Mouse (Mus musculus): ENCODE data around the gene Cacng4. TPM values are rescaled to one million over a fixed set of nuclear protein-coding genes. Genes with fewer than 3 reads are reported as not detected.

The Cacng4 gene
- polyA plus RNA-seq, 1 experiment from 2014 or later, result 25.6 TPM

DNA sequence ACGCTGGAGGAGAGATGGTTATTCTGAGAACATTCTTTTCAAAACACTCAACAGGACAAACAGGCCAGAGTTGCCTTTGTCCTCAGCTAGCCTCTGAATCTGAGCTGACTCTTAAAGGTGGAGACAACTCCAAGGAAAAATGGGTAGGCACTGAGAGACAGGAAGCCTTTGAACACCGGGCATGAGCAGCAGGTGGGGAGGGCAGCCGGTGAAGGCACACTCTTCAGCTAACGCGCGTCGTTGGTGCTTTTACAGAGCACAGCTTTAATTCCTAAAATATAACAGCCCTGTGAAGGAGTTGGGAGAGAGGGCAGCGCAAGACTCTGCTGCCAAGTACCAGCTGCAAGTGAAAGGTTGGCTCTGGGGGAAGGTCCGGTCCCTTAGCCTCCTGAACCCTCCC is 5.0 kb upstream of the Cacng4 start:
- DNase-seq (ENCODE audit: low spot score, missing footprints), result no peak
- H3K36me3 ChIP-seq (ENCODE audit: control insufficient read depth, insufficient read depth, low read length), result no peaks in the 10 kb centered on the region
- no peak overlapping the region for H3K27ac ChIP-seq (ENCODE audit: low read depth, low read length)
- H3K4me2 ChIP-seq, result no peak overlapping the region
- 0 out of 2 replicates have a peak, but pooled peaks cover 6% of the 10 kb centered on the region for H3K27me3 ChIP-seq (ENCODE audit: control insufficient read depth, insufficient read depth, low read length)
- H3K4me3 ChIP-seq (ENCODE audit: low read depth, low read length), result no peak overlapping the region
- H3K9me3 ChIP-seq (ENCODE audit: control insufficient read depth, low read length), result no peaks in the 10 kb centered on the region
- H3K9ac ChIP-seq (ENCODE audit: low read length), result no peak overlapping the region
- 36% methylated on average over 9 of the region's 9 CpGs for WGBS
- peaks cover 29% of the 10 kb centered on the region for H3K4me1 ChIP-seq (ENCODE audit: control insufficient read depth, insufficient read depth, low read length)
- no peak for ATAC-seq (ENCODE audit: low FRiP score)

DNA sequence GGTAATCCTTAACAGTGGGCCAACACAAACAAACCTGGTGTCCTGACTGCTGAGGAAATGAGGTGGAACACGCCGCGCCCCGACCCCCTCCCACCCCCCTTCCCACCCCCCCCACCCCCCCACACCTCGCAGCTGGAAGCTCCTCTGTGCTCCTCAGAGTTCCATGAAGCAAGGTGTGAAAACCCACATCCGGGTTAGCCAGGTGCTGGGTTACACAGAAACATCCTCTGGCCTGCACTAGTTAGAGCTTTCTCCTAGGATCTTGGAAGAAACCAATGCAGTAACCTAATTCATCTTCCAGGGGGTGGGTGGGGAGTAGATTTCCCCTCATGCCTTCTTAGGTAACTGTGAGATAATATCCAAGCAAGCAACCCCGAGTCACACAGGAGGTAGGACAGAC is 2.0 kb upstream of the Cacng4 start:
- no peak for ATAC-seq (ENCODE audit: low FRiP score)
- H3K9me3 ChIP-seq (ENCODE audit: control insufficient read depth, low read length), result no peaks in the 10 kb centered on the region
- H3K27me3 ChIP-seq (ENCODE audit: control insufficient read depth, insufficient read depth, low read length), result peaks cover 8% of the 10 kb centered on the region; the same call in 1 of the 2 replicates
- H3K4me2 ChIP-seq, result no peak overlapping the region
- no peaks in the 10 kb centered on the region for H3K36me3 ChIP-seq (ENCODE audit: control insufficient read depth, insufficient read depth, low read length)
- H3K4me1 ChIP-seq (ENCODE audit: control insufficient read depth, insufficient read depth, low read length), result peaks cover 47% of the 10 kb centered on the region
- no peak overlapping the region for H3K9ac ChIP-seq (ENCODE audit: low read length)
- 43% methylated on average over 7 of the region's 7 CpGs for WGBS
- H3K27ac ChIP-seq (ENCODE audit: low read depth, low read length), result no peak overlapping the region
- DNase-seq (ENCODE audit: low spot score, missing footprints), result no peak
- no peak overlapping the region for H3K4me3 ChIP-seq (ENCODE audit: low read depth, low read length)

DNA sequence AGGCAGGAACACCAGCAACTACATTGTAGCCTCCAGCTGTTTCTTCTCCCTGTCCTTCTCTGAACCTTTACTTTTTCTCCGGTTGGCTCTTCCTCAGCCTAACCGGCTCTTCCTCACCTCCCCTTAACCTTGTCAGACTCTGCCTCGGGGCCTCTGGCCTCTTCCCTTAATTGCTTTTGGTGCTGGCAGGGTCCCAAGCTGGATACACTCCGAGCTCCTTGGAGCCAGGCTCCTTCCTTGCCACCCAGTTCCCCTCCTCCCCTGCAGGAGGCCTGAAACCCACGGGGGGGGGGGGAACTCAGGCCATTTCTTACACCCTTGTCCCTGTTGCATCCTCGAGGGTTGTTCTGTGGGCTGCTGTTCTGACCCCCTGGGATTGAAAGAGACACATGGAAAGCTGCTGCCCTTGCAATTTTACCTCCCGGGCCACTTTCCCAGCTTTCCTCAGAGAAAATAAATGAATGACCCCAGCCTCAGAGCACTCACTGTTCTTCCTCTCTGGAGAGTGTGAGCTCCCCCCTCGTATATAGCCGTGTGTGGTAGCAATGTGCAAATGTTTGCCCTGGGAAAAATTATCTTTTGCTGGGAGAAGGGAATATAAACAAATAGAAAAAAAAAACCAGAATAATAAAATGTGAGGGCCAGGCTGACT is 1.2 kb upstream of the Cacng4 start:
- 9% methylated on average over 9 of the region's 9 CpGs for WGBS
- Histone ChIP-seq H3K27ac (ENCODE audit: low read depth, low read length) (peak overlapping the region; percentile 88; the same call in 1 of the 2 replicates), H3K9me3 (ENCODE audit: control insufficient read depth, low read length) (no peaks in the 10 kb centered on the region), H3K4me1 (ENCODE audit: control insufficient read depth, insufficient read depth, low read length) (peaks cover 47% of the 10 kb centered on the region), H3K36me3 (ENCODE audit: control insufficient read depth, insufficient read depth, low read length) (no peaks in the 10 kb centered on the region), H3K9ac (ENCODE audit: low read length) (peak overlapping the region; percentile 93), H3K4me3 (ENCODE audit: low read depth, low read length) (peak overlapping the region; percentile 77), H3K4me2 (peak overlapping the region; percentile 87), H3K27me3 (ENCODE audit: control insufficient read depth, insufficient read depth, low read length) (peaks cover 8% of the 10 kb centered on the region; the same call in 1 of the 2 replicates)
- DNase-seq (ENCODE audit: low spot score, missing footprints), result peak; percentile 91
- ATAC-seq (ENCODE audit: low FRiP score), result no peak

DNA sequence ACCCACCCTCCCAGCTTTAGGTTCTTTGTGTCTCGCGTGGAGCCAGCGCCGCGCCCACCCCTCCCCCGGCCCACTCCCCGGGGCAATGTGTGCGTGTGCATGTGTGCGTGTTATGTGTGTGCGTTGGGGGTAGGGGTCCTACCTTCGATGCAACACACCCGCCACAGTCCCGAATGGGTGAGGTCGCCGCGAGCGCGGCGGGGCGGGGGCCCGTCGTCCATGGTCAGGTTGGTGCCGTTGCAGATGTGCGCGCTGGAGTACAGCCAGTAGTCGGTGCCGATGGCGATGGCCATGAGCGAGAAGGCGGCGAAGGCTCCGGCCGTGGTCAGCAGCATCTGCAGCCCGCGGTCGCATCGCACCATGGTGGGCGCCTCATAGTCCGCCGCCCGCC is 259 bp downstream of the Cacng4 start:
- ATAC-seq (ENCODE audit: low FRiP score), result peak; percentile 57
- under 1% methylated on average over 39 of the region's 41 CpGs for WGBS
- peak; percentile 94 for DNase-seq (ENCODE audit: low spot score, missing footprints)
- Histone ChIP-seq H3K36me3 (ENCODE audit: control insufficient read depth, insufficient read depth, low read length) (no peaks in the 10 kb centered on the region), H3K27me3 (ENCODE audit: control insufficient read depth, insufficient read depth, low read length) (peaks cover 8% of the 10 kb centered on the region; the same call in 1 of the 2 replicates), H3K27ac (ENCODE audit: low read depth, low read length) (peak overlapping the region; percentile 88), H3K4me3 (ENCODE audit: low read depth, low read length) (peak overlapping the region; percentile 77), H3K4me2 (peak overlapping the region; percentile 87), H3K9ac (ENCODE audit: low read length) (peak overlapping the region; percentile 93), H3K9me3 (ENCODE audit: control insufficient read depth, low read length) (no peaks in the 10 kb centered on the region), H3K4me1 (ENCODE audit: control insufficient read depth, insufficient read depth, low read length) (peaks cover 41% of the 10 kb centered on the region)

DNA sequence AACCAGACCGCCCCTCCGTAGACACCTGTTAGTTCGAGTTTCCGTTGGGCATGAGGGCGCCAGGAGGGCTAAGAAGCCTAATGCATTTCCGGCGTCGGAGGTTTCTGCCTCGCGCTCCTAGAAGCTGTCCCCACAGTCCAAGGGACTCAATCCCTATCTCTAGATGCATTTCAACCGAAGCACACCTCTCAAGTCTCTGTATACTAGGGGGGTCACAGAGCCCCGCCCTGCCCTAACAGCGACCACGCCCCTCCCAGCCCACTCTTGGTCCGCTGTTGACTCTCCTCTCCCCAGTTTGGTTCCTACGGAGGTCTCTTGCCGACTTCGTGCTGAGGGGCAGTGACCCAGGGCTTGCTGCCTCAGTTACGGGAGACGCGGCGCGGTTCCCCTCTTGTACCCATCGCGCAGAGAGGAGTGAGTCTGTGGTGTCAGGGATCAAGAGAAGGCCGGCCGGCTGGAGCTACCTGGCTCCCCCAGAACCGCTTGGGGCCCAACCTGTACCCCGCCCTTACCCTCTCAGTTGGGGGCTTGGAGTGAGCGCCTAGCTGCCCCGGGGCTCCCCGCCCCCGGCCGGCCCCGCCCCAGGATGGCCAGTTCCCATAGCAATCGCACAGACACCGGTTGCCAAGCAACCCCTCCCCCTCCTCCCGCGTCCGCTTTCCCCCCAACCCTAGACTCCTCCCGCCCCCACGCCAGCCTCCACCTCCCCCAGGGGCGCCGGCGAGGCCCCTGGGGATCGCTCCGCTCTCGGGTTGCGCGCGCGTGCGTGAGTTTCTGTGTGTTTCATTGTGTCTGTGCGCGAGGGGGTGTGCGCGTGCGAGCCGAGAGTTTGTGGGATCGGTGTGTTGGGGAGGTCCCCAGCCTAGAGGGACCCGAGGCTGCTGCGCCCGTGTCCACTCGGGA is 906 bp downstream of the Cacng4 start:
- Histone ChIP-seq H3K4me3 (ENCODE audit: low read depth, low read length) (peak overlapping the region; percentile 77), H3K4me1 (ENCODE audit: control insufficient read depth, insufficient read depth, low read length) (peaks cover 38% of the 10 kb centered on the region), H3K9ac (ENCODE audit: low read length) (peak overlapping the region; percentile 93), H3K9me3 (ENCODE audit: control insufficient read depth, low read length) (no peaks in the 10 kb centered on the region), H3K27me3 (ENCODE audit: control insufficient read depth, insufficient read depth, low read length) (peaks cover 8% of the 10 kb centered on the region; the same call in 1 of the 2 replicates), H3K4me2 (peak overlapping the region; percentile 87), H3K27ac (ENCODE audit: low read depth, low read length) (peak overlapping the region; percentile 88), H3K36me3 (ENCODE audit: control insufficient read depth, insufficient read depth, low read length) (no peaks in the 10 kb centered on the region; the same call in 1 of the 2 replicates)
- ATAC-seq (ENCODE audit: low FRiP score) (peak; percentile 65), DNase-seq (ENCODE audit: low spot score, missing footprints) (peak; percentile 93)
- under 1% methylated on average over 58 of the region's 64 CpGs for WGBS

DNA sequence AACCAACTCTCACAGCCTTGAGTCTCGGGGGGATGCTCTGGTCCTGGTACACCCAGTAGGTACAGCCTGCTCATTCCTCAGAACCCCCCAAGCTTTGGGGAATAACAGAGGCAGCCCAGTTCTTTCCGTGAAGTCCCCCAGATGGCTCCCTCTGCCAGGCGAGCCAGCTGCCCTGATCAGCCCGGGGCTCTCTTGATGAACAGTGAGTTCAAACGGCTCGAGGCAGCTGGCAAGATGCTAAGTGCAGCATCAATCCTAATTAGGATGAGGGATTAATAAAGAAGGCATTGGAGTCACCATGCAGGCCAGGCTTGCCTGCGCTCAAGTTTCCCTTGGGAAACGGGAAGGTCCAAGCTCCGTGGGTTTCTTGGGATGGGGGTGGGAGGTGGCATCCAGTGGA is 2.2 kb downstream of the Cacng4 start:
- WGBS, result 29% methylated on average over 9 of the region's 9 CpGs
- H3K36me3 ChIP-seq (ENCODE audit: control insufficient read depth, insufficient read depth, low read length), result no peaks in the 10 kb centered on the region; the same call in 1 of the 2 replicates
- no peaks in the 10 kb centered on the region for H3K9me3 ChIP-seq (ENCODE audit: control insufficient read depth, low read length)
- H3K4me3 ChIP-seq (ENCODE audit: low read depth, low read length), result peak overlapping the region; percentile 77
- H3K27me3 ChIP-seq (ENCODE audit: control insufficient read depth, insufficient read depth, low read length), result peaks cover 7% of the 10 kb centered on the region; the same call in 1 of the 2 replicates
- peak overlapping the region; percentile 54 for H3K27ac ChIP-seq (ENCODE audit: low read depth, low read length)
- DNase-seq (ENCODE audit: low spot score, missing footprints) (no peak), ATAC-seq (ENCODE audit: low FRiP score) (no peak)
- H3K4me2 ChIP-seq, result peak overlapping the region; percentile 87
- peak overlapping the region; percentile 16; the same call in 1 of the 2 replicates for H3K9ac ChIP-seq (ENCODE audit: low read length)
- H3K4me1 ChIP-seq (ENCODE audit: control insufficient read depth, insufficient read depth, low read length), result peaks cover 27% of the 10 kb centered on the region

DNA sequence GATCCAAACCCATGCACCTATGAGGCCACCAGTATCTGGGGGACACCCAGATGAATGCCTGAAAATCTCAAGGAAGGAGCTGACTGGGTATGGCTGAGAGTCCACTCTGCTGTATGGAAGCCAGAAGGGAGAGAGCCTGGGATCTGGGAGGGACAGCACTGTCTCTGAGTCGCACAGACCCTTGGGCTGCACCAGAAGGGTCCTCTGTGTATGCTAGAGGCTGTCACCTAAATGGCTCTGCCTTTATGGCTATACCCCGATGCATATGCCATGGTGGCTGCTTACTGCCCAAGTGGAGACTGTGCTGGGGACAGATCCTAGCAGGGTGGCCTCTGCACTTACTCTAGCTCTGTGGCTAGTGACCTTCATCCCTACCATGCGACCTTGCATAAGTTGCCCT is 8.6 kb downstream of the Cacng4 start:
- H3K9me3 ChIP-seq (ENCODE audit: control insufficient read depth, low read length), result no peaks in the 10 kb centered on the region
- no peaks in the 10 kb centered on the region; the same call in 1 of the 2 replicates for H3K36me3 ChIP-seq (ENCODE audit: control insufficient read depth, insufficient read depth, low read length)
- 82% methylated on average over 3 of the region's 3 CpGs for WGBS
- no peak overlapping the region for H3K4me2 ChIP-seq
- no peak overlapping the region for H3K27ac ChIP-seq (ENCODE audit: low read depth, low read length)
- ATAC-seq (ENCODE audit: low FRiP score) (peak; percentile 51; the same call in 1 of the 2 replicates), DNase-seq (ENCODE audit: low spot score, missing footprints) (no peak)
- H3K4me1 ChIP-seq (ENCODE audit: control insufficient read depth, insufficient read depth, low read length), result no peaks in the 10 kb centered on the region
- no peak overlapping the region for H3K9ac ChIP-seq (ENCODE audit: low read length)
- no peaks in the 10 kb centered on the region for H3K27me3 ChIP-seq (ENCODE audit: control insufficient read depth, insufficient read depth, low read length)
- no peak overlapping the region for H3K4me3 ChIP-seq (ENCODE audit: low read depth, low read length)

DNA sequence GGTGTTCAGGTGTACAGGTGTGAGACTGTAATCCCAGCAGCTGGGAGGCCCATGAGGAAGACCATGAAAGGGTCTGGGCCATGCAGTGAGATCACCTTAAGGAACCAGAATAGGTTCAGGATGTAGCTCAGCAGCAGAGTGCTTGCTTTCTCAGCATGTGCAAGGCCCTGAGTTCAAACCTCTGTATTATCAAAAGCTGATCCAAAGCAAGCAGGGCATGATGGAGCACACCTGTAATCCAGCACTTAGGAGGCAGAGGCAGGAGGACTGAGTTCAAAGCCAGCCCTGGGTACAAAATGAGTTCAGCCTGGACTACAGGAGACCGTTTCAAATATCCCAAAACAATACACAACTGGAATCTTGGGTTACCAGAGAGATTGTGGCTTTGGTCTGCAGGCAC is 9.1 kb downstream of the Cacng4 start:
- no peaks in the 10 kb centered on the region for H3K9me3 ChIP-seq (ENCODE audit: control insufficient read depth, low read length)
- 67% methylated on average over 1 of the region's 1 CpGs for WGBS
- H3K4me2 ChIP-seq, result no peak overlapping the region
- no peak for DNase-seq (ENCODE audit: low spot score, missing footprints)
- no peaks in the 10 kb centered on the region for H3K4me1 ChIP-seq (ENCODE audit: control insufficient read depth, insufficient read depth, low read length)
- no peak overlapping the region for H3K4me3 ChIP-seq (ENCODE audit: low read depth, low read length)
- H3K36me3 ChIP-seq (ENCODE audit: control insufficient read depth, insufficient read depth, low read length), result no peaks in the 10 kb centered on the region; the same call in 1 of the 2 replicates
- no peaks in the 10 kb centered on the region for H3K27me3 ChIP-seq (ENCODE audit: control insufficient read depth, insufficient read depth, low read length)
- ATAC-seq (ENCODE audit: low FRiP score), result peak; percentile 38; the same call in 1 of the 2 replicates
- no peak overlapping the region for H3K27ac ChIP-seq (ENCODE audit: low read depth, low read length)
- H3K9ac ChIP-seq (ENCODE audit: low read length), result no peak overlapping the region

All from midbrain, embryonic 11.5 days (tissue).